Mouse (Mus musculus): ENCODE results near the gene Arhgap9.

- TF ChIP-seq POLR2A (IDR thresholded peaks at IDR 0.05; ENCODE audit: borderline replicate concordance, insufficient read depth, low read length): peak; percentile 98; the same call in 1 of the 2 replicates
- TF ChIP-seq CTCF (IDR thresholded peaks at IDR 0.05; ENCODE audit: borderline replicate concordance, insufficient read depth, low read depth, low read length): no peak
Measured at GRCm38 (mm10) chr10:127290307-127290929, 31.3 kb upstream of the Arhgap9 start.

Measured in cerebellum, adult 2 months (tissue).